Mouse (Mus musculus) kidney, embryonic 15.5 days (tissue): ENCODE measurements around the gene Mettl9. TPM values are rescaled to one million over a fixed set of nuclear protein-coding genes. Genes with fewer than 3 reads are reported as not detected.

Experiments
- ATAC-seq: fragments of 200-750 bp; cut with Nextera tagmentation; replicated peaks from 2 replicates; pipeline ENCODE4 v1.8.0; 2017; ENCODE audit warnings: moderate TSS enrichment; ENCODE audit not compliant: low FRiP score
- H3K27ac ChIP-seq: fragments of 300-500 bp; sonication (generic); 2 replicates; pipeline ENCODE4 v1.5.1; 2015; ENCODE audit warnings: mild to moderate bottlenecking, inconsistent platforms
- H3K27me3 ChIP-seq: fragments of 300-500 bp; sonication (generic); 2 replicates; pipeline ENCODE4 v1.6.1; 2015; ENCODE audit warnings: inconsistent platforms
- H3K36me3 ChIP-seq: fragments of 300-500 bp; sonication (generic); 2 replicates; pipeline ENCODE4 v1.6.1; 2015; ENCODE audit warnings: inconsistent platforms
- H3K4me1 ChIP-seq: fragments of 300-500 bp; sonication (generic); 2 replicates; pipeline ENCODE4 v1.6.1; 2015; ENCODE audit warnings: inconsistent platforms
- H3K4me2 ChIP-seq: fragments of 300-500 bp; sonication (generic); 2 replicates; pipeline ENCODE4 v1.6.1; 2015; ENCODE audit warnings: moderate library complexity, mild to moderate bottlenecking, inconsistent platforms
- H3K4me3 ChIP-seq: fragments of 300-500 bp; sonication (generic); replicated peaks from 2 replicates; pipeline ENCODE4 v1.5.1; 2015; ENCODE audit warnings: mild to moderate bottlenecking, inconsistent platforms
- H3K9ac ChIP-seq: fragments of 300-500 bp; sonication (generic); 2 replicates; pipeline ENCODE4 v1.6.1; 2015; ENCODE audit warnings: mild to moderate bottlenecking, inconsistent platforms
- H3K9me3 ChIP-seq: fragments of 300-500 bp; sonication (generic); replicated peaks from 2 replicates; pipeline ENCODE4 v1.6.1; 2016; ENCODE audit warnings: inconsistent platforms
- WGBS: fragments of 180-500 bp; shearing (Covaris S2); methylation state at CpG from one replicate; pipeline ENCODE4 v1.1.7; 2015; ENCODE audit warnings: mixed read lengths; 5-methylcytosine and 5-hydroxymethylcytosine counted together
- polyA plus RNA-seq: library from polyadenylated mRNA; unstranded; fragments of >200 nt; fragmentation: Nextera tagmentation; extraction: Ambion mirVana; gene quantifications from 2 replicates; pipeline ENCODE4 v1.2.1, GENCODE M21; 2015

Mettl9 gene
- polyA plus RNA-seq, 1 experiment from 2014 or later = 163 TPM

DNA sequence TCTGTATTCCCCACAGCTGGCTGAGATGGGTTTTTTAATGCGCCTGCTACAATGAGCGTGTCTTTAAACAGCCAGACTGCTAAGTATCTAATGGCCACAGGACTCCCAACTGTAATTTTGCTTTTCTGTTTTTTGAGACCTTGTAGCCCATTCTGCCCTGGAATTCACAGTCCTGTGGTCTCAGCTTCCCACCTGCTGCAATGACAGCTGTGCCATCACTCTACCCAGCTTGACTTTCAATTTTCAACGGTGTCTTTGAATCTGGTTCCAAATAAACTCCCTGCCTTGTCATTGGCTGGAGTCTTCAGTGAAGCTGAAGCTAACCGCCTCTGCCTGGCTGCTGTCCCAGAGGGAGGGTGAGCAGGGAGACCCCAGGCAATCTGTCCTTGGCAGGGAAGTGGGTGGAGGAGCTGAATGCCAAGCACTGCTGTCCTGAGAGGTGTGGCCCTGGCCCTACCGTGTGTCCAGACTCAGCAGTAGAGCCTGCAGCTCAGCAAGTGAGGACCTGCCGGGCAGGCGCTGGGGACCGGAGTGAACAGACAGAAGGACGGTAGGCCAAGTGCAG, 48.8 kb downstream of the Mettl9 start:
- H3K27me3 ChIP-seq = no peaks in the 10 kb centered on the region
- peaks cover 10% of the 10 kb centered on the region; the same call in 1 of the 2 replicates for H3K36me3 ChIP-seq
- H3K4me1 ChIP-seq = no peaks in the 10 kb centered on the region; the same call in 1 of the 2 replicates
- H3K4me2 ChIP-seq = no peak overlapping the region
- no peaks in the 10 kb centered on the region for H3K9me3 ChIP-seq
- ATAC-seq = no peak
- no peak overlapping the region for H3K9ac ChIP-seq
- WGBS = 78% methylated on average over 9 of the region's 9 CpGs
- no peak overlapping the region for H3K27ac ChIP-seq
- H3K4me3 ChIP-seq = no peak overlapping the region

DNA sequence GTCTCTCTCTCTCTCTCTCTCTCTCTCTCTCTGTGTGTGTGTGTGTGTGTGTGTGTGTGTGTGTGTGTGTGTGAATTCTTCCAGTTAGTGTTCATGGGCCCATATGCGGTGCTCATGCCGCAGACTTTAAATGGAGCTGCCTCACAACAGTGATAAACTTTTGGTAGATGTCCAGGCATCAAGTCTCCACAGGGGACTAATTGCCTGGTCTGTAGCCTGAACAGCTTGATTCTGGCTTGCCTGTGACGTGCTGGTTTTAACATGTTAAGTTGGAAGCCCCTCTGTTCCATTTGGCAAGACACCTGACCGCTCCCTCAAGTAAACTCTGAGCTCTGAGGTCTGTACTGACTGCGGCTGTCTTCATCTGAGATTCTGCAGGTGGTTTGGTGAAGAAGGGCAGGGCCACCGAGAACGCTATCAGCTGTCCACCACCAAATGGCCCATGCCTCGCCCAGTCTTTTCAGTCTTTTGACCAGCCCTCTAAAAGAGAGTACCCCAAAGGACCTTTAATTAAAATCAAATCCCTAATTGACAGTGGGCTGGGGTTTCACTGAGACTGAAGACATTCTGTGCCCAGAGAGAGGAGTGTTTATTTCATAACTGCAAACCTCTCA, 50.7 kb downstream of the Mettl9 start:
- Histone ChIP-seq H3K9me3 (no peaks in the 10 kb centered on the region), H3K27me3 (no peaks in the 10 kb centered on the region), H3K9ac (no peak overlapping the region), H3K36me3 (no peaks in the 10 kb centered on the region), H3K4me3 (no peak overlapping the region), H3K27ac (no peak overlapping the region), H3K4me1 (no peaks in the 10 kb centered on the region), H3K4me2 (no peak overlapping the region)
- WGBS = 60% methylated on average over 8 of the region's 8 CpGs
- ATAC-seq = no peak

DNA sequence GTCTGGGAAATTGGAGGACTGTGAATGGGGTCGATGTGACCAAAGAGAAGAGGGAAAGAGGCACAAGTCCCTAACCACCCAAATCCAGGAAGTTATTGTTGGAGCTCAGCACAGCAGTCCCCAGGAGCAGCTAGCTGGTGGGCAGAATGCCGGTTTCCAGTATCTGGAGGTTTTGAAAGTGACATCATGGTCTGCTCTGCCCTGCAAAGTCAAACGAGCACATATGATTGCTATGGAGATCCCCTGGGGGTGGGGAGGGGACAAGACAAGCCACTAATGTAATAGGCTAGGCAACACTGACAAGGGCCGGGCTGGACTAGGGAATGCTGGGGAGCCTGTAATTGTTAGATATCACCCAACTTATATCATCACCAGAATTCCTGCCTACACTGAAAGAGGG, 51.3 kb downstream of the Mettl9 start:
- Histone ChIP-seq H3K9ac (no peak overlapping the region), H3K4me3 (no peak overlapping the region), H3K9me3 (no peaks in the 10 kb centered on the region), H3K27ac (no peak overlapping the region), H3K27me3 (no peaks in the 10 kb centered on the region), H3K36me3 (no peaks in the 10 kb centered on the region), H3K4me2 (no peak overlapping the region), H3K4me1 (no peaks in the 10 kb centered on the region)
- peak; percentile 43; the same call in 1 of the 2 replicates for ATAC-seq
- WGBS = 27% methylated on average over 4 of the region's 4 CpGs

DNA sequence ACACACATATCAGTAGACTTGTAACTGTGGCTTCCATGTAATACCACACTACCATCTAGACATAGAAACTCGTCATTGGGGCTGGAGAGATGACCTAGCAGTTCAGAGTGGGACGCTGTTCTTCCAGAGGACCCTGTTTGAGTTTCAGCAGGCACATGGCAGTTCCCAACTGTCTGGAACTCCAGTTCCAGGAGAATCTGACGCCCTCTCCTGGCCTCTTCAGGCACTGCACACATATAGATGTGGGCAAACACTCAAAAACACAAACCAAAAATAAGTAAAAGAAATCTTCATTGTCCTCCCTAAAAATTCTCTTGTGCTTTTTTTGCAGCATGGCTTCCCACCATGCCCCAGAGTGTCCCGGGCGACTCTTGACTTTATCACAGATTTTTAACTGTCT, 54.5 kb downstream of the Mettl9 start:
- 79% methylated on average over 5 of the region's 5 CpGs for WGBS
- H3K27me3 ChIP-seq = no peaks in the 10 kb centered on the region
- H3K9me3 ChIP-seq = no peaks in the 10 kb centered on the region
- no peak overlapping the region for H3K4me2 ChIP-seq
- no peak overlapping the region for H3K4me3 ChIP-seq
- no peaks in the 10 kb centered on the region for H3K4me1 ChIP-seq
- ATAC-seq = no peak
- H3K27ac ChIP-seq = no peak overlapping the region
- H3K36me3 ChIP-seq = no peaks in the 10 kb centered on the region
- H3K9ac ChIP-seq = no peak overlapping the region

DNA sequence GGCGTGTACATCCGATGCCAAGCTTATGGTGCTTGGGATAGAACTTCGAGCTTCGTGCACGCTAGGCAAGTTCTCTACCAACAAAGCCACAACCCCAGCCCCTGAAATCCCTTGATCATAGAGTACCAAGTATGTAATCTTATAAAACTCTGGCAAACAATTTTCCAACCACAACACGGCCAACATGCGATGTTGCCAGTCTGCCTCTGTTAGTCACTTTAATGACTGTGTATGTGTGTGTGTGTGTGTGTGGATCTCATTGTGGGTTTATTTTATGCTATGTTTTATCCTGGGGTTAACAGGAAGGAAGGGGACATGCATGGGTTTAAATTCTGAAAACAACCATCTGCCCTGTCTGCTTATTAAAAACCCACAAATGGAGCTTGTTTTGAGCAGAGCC, 56.5 kb downstream of the Mettl9 start:
- Histone ChIP-seq H3K4me1 (no peaks in the 10 kb centered on the region), H3K36me3 (no peaks in the 10 kb centered on the region), H3K4me2 (no peak overlapping the region), H3K9ac (no peak overlapping the region), H3K4me3 (no peak overlapping the region), H3K9me3 (no peaks in the 10 kb centered on the region), H3K27me3 (no peaks in the 10 kb centered on the region), H3K27ac (no peak overlapping the region)
- no peak for ATAC-seq
- 88% methylated on average over 7 of the region's 7 CpGs for WGBS

DNA sequence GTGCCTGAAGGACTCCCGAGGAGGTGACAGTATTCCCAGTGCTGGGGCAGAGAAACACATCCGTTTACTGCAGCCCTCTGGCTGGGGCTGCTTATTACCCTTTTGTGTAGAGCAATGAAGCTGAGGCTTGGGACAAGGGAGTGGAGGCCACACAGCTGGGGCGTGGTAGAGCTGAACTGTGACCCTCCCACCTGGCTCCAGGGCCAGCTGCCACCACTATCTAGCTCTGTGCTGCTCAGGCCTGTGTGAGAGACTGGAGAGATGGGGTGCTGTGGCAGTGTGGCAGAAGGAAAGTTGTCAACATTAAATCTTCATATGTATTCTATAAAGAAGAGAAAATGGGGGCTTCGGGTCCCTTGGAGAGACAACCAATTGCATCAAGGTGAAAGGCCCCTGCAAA, 58.8 kb downstream of the Mettl9 start:
- no peaks in the 10 kb centered on the region for H3K9me3 ChIP-seq
- no peak for ATAC-seq
- H3K27me3 ChIP-seq = no peaks in the 10 kb centered on the region
- WGBS = 43% methylated on average over 4 of the region's 4 CpGs
- H3K36me3 ChIP-seq = no peaks in the 10 kb centered on the region
- H3K27ac ChIP-seq = no peak overlapping the region
- H3K4me1 ChIP-seq = no peaks in the 10 kb centered on the region
- no peak overlapping the region for H3K4me2 ChIP-seq
- H3K4me3 ChIP-seq = no peak overlapping the region
- no peak overlapping the region for H3K9ac ChIP-seq

DNA sequence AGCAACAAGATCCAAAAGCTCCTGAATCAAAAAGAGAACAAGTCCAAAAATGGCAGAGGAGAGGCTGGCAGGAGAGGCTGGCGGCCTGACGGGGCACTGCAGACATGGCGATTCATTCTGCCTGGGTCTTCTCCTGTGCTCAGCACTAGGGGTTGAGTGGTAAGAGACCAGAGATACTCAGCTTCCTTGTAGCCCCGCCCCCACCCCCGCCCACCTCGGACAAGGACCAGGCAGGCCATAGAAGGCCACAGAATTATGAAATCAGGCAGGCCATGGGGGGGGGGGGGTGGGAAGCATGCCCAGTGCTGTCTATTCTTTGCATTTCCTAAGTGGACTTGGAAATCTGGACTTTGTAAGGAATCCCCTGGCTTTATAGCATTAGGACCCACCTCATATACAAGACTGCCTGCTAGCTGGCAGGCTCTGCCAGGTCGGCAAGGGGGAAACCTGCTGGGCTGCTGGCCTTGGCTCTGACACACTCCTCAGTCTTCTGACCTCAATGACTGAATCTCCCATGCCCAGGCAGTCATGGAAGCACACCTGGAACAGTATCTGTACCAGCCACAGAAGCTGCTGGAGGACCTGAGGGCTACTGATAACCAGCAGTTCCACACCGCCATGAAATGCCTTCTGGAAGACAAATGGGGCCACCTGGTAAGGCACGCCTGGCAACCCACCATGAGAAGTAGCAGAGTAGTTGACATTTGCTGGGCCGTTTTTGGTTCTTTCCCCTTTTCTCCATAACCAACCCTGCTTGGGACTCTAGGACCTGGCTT, 64.6 kb downstream of the Mettl9 start:
- Histone ChIP-seq H3K4me2 (no peak overlapping the region), H3K36me3 (no peaks in the 10 kb centered on the region), H3K27ac (no peak overlapping the region), H3K27me3 (no peaks in the 10 kb centered on the region), H3K9me3 (no peaks in the 10 kb centered on the region), H3K9ac (no peak overlapping the region), H3K4me3 (no peak overlapping the region), H3K4me1 (no peaks in the 10 kb centered on the region)
- 69% methylated on average over 10 of the region's 10 CpGs for WGBS
- no peak for ATAC-seq

DNA sequence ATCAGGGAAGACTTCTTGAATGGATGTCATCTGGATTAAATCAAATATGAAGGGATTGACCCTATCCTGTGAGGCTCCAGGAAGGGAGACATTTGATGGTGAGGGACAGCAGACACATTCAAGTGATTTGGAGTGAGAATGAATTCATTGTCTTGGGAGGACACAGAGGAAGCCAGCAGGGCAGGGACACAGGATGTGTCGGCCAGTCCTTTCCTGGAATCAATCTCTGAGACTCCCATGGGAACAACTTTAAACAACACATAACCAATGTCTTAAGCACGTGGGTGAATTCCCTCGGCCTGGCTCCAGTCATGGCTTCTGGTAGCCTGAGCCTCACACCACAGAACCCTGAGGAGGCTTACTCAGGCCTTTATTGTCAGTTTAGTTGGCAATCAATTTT, 73.6 kb downstream of the Mettl9 start:
- Histone ChIP-seq H3K27ac (no peak overlapping the region), H3K9ac (no peak overlapping the region), H3K4me3 (no peak overlapping the region), H3K4me1 (no peaks in the 10 kb centered on the region; the same call in 1 of the 2 replicates), H3K9me3 (no peaks in the 10 kb centered on the region), H3K4me2 (no peak overlapping the region), H3K27me3 (no peaks in the 10 kb centered on the region), H3K36me3 (no peaks in the 10 kb centered on the region)
- ATAC-seq = no peak
- WGBS = 46% methylated on average over 3 of the region's 3 CpGs

DNA sequence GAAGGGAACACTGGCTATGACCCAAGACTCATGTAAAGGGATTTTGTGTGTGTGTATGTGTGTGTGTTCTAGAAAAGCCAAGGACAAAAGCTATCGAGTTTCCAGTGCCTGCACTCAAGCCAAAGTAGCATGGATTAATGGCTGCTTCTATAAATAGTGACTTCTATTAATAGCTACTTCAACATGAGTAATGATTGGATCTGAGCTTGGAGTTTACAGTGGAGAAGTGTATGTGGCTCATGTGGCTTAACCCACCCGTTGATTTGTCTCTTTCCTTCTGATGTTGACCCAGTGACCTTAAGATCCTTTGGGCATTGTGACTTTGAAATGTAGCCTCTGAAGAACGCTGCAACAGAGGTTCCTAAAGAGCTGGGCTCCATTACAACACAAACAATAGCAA, 77.1 kb downstream of the Mettl9 start:
- H3K9ac ChIP-seq = no peak overlapping the region
- WGBS = 14% methylated on average over 3 of the region's 3 CpGs
- H3K4me1 ChIP-seq = no peaks in the 10 kb centered on the region; the same call in 1 of the 2 replicates
- no peak overlapping the region for H3K27ac ChIP-seq
- no peaks in the 10 kb centered on the region for H3K9me3 ChIP-seq
- ATAC-seq = peak; percentile 29; the same call in 1 of the 2 replicates
- H3K4me2 ChIP-seq = no peak overlapping the region
- no peaks in the 10 kb centered on the region for H3K27me3 ChIP-seq
- H3K36me3 ChIP-seq = no peaks in the 10 kb centered on the region
- no peak overlapping the region for H3K4me3 ChIP-seq

DNA sequence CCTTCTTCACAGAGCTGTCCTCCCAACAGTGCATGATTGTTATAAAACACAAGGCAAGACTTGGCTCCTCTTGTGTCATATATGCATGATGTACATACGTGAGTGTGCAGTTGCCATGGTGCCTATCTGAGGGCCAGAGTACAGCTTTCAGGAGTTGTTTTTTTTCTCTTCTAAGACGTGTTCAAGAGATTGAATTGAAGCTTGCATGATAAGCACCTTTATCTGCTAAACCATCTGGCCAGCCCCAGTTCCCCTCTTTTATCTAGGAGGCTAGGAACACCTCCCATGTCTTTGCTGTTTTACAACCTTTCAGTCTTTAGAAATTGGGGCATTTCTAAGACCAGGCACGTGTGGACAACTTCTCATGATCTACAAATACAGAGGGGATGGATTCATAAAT, 77.5 kb downstream of the Mettl9 start:
- ATAC-seq = peak; percentile 12; the same call in 1 of the 2 replicates
- no peak overlapping the region for H3K9ac ChIP-seq
- no peak overlapping the region for H3K4me3 ChIP-seq
- 39% methylated on average over 3 of the region's 3 CpGs for WGBS
- no peaks in the 10 kb centered on the region for H3K27me3 ChIP-seq
- no peak overlapping the region for H3K4me2 ChIP-seq
- no peaks in the 10 kb centered on the region for H3K9me3 ChIP-seq
- H3K27ac ChIP-seq = no peak overlapping the region
- H3K36me3 ChIP-seq = no peaks in the 10 kb centered on the region
- no peaks in the 10 kb centered on the region; the same call in 1 of the 2 replicates for H3K4me1 ChIP-seq

DNA sequence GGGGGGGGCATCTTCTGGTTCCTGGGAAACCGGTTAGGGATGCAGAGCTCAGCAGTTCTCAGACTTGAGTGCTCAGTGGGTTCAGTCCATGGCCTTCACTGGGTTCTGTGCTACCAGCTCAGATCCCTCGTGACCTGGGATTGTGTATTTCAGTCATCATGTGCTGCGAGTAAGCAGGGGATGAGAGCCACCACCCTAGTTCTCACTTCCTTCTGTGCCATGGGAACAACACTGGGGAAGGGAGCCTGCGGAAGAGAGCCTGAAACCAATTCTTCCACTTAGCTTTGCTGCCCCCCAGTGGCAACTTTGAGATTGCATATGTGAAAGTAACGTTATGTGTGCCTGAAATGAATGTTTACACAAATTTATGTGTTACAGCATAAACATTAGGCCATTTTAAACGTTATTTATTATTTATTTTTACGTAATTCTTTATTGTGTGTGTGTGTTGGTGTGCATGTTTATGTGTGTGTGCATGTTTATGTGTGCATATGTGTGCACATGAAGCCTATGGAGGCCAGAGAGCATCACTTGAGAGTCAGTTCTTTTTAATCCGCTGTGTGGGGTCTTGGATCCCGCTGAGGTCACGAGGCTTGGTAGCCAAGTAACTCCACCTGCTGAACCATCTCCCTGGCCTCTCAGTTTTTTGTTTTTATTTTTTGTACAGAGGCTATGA, 86.0 kb downstream of the Mettl9 start:
- Histone ChIP-seq H3K27me3 (no peaks in the 10 kb centered on the region), H3K4me1 (no peaks in the 10 kb centered on the region), H3K4me3 (no peak overlapping the region), H3K9me3 (no peaks in the 10 kb centered on the region), H3K36me3 (no peaks in the 10 kb centered on the region), H3K9ac (no peak overlapping the region), H3K27ac (no peak overlapping the region), H3K4me2 (no peak overlapping the region)
- peak; percentile 84 for ATAC-seq
- WGBS = 11% methylated on average over 10 of the region's 10 CpGs
